Mouse (Mus musculus) embryo, embryonic 10 days (tissue): ENCODE data around the gene Mesd.
"Not testable (repeated sequence)": the region's sequence is repeated elsewhere in the genome, so short reads cannot be mapped to it uniquely, and the experiment has no call there.

Source experiments
- DNase-seq: peaks from one replicate; pipeline ENCODE4 v3.0.0-alpha.2; 2015; ENCODE audit warnings: low spot score

Gene Mesd

DNA sequence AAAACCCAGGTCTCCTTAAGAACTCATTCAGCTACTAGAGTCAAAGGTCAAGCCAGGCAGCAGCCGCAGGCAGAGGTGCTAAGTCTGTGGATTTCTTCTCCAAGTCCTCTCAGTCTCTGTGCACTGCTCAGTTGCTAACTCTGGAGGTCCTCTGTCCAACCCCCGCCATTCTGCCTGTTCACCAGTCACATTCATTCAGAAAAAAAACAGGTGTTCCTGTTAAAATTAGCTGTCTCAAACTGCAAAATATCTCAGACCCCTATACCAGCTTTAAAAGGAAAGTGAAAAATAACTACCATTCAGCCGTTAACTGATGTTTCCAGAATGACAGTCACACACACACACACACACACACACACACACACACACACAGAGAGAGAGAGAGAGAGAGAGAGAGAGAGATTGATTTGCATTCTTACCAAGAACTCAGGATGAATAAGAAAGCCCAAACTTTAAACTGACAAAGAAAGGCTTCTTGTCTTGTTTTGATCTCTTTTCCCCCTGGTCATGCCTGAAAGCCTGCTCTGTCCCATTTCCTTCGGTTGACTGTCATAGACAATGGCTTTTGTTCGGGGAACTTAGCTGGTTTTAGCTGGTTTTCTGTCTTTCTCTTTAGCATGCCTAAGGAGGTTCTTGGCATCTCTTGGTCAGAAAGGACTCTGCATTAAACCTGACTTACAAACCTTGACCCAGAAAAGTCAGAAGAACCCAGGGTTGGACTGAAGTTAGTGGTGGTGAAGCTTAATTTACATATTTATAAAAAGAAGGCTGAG, 5.4 kb upstream of the Mesd start:
- peak; percentile 75 for DNase-seq

DNA sequence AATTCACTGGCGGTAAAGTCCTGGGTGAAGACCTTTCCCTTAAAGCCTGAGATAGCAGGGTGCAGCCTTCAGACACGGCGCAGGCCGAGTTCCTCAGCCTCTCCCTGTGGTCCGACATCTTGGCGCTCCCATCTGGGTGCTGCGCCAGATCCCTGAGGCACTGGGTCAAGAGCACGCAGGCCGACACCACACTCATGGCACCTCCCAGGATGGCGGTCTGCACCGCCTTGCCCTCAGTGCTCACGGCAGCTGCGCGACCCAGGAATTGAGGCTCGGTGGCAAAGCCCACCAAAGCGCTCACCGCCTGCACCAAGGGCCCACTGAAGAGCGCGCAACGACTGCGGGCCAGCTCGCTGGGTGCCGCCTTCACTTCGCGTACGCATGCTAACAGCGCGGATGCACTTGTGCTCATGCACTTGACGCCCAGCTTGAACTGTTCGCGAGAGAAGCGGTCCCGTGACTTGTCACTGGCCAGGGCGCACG, 2.1 kb upstream of the Mesd start:
- peak; percentile 18 for DNase-seq

DNA sequence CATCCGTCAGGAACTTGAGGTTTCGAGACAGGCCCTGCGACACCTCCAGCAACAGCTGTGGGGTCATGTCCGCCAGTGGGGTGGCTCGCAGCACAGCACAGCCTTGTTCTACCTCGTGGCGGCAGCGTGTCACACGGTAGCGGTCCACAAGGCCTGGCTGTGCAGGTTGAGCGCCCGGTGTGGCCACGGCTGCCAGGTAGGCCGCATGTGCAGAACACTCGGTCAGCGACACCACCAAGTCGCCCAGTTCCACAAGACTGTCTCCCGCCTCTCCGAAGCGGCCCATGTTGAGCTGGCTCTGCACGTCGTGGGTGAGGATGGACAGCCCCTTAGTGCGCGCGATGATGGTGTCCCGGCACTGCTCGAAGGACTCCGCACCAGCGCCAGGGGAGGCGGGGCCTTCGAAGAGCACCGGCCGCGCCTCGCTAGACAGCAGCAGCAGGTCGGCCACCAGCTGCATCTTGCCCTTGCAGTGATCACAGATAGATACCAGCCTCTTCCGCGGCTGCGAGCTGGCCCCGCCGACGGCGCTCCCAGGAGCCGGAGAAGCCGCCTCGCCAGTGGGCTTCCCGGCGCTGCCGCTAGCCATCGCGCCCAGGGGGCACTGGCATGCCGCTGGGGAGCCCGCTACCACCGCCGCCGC, 1.5 kb upstream of the Mesd start:
- peak; percentile 74 for DNase-seq

DNA sequence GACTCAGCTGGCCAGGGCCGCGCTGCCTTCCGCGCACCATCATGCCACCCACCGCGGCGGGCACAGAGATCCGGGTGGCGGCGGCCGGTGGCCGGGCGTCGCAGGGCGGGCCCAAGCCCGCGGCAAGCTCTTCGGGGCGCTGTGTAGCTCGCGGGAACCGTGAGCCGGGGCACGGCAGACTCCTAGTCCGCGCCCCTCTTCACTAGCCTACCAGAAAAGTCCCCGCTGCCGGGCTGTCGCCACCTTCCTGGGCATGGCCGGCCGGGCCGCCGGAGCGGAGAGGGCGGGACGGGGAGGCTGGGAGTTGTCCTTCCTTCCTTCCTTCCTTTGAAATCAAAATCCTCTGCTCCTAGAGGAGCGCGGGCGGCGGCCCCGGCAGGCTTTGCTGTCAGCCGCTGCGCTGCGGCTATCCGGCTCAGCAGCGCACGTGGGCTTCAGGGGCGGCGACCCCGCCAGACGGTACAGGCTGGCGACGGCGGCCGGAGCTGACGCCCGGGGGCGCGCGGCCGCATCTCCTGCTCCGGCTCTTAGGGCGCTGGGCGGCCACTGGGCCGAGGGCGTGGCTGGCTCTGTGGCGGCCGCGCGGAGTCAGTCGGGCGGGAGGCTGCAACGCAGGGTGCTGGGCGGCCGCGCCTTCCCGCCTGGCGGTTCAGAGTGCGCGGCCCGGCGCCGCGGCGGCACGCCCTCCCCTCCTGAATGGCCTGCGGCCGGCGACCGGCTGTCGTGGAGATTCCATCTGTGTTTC, 818 bp upstream of the Mesd start:
- peak; percentile 85 for DNase-seq

DNA sequence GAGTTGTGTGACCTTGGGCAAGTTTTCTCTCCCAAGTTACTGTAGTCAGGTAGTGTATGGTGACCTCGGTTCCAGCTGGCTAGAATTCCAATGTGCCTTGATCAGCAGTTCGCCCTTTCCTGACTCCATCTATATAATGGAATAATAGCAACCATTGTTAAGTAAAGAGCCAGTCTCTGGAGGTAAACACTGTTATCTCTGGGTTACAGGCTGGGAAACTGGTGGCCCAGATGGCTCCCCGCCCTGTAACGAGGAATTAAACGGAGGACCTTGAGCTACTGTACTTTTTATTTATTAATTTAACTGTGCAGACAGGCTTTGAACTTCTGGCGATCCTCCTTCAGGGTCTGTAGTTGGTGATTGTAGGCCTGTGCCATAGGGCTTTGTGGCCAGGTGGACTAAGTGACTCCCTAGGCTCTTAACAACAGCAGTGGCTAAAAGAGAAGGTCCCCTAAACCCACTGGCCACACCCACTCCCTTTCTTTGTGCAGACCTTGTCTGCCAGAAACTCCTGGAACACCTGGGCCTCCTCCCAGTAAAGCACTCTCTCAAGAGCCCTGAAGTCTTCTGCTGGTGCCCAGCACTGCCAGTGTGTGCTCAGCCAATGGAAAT, 761 bp downstream of the Mesd start:
- DNase-seq = peak; percentile 10

DNA sequence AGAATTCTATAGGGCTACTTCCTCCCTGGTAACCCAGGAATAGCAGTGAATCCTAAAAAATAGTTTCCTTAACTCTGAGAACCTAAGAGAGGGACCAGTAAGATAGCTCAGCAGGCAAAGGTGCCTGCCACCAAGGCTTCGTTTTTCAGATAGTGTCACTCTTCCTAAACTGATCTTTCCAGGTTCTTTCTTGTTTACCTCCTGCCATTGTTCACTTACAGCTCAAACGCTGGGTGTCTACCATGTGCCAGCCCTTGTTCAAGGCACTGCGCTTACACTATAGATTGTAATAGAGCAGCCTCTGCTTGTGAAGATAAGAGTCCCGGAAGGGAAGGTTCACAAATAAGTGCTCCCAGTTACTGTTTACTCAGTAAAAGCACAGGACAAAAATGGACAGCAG, 1.6 kb downstream of the Mesd start:
- no peak for DNase-seq

DNA sequence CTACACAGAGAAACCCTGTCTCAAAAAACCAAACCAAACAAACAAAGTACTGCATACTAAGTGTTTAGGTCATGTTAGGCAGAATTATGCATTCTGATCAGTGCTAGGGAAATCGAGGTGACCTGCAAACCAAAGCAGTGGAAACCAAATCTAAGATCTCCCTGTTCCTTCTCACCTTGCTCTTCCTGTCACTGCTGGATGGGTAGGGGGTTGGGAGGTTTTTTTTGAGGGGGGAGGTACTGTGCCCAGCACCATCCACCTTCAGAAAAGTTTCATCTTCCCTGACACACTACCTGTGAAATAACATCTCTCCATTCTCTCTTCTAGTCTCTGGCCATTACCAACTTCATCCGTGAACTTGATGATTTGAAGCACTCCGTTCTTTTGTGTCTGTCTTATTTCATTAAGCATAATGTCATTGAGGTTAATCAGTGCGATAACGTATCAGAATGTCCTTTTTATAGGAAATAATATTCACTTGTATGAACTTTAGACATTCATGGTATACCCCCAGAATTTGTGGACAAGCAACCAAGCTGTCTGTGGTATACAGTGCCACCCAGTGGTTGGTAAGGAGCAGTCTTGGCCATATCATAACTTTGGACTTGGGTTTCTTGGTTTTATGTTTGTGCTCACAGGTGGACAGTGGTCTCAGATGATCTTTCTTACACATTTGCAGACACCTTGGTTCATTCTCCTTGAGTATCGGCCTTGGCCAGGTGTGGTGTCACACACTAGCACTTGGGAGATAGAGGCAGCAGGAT, 2.3 kb downstream of the Mesd start:
- DNase-seq = peak; percentile 53

DNA sequence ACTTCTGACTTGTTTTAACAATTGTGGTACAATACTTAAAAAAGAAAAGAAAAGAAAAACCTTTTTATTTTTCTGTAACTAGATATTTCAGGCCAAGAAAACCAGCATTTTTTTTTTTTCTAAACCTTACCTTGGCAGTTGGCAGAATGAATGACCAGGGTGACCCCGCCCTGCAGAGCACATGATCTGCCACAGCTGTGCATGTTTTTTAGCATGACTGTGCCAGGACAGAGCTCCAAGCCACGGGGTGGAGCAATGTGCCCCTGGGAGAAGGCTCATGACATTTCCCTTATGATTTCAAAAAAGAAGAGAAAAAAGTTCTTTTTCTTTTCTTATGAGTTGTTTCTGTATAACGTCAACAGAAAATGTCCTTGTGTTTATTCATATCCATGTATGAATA, 5.1 kb downstream of the Mesd start:
- DNase-seq = no peak

DNA sequence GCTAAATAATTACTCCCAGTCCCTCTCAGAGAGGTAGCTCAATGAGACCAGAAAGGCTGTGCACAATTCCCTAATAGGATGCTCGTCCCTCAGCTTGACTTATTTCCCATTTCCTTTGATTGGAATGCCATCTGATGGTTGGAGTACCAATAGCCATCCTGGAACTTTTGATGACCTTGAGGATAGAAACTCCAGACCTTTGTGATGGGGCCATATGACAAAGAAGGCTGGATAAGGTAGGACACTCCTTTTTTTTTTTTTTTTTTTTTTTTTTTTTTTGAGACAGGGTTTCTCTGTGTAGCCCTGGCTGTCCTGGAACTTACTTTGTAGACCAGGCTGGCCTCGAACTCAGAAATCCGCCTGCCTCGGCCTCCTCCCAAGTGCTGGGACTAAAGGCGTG, 5.7 kb downstream of the Mesd start:
- not testable (repeated sequence) for DNase-seq

DNA sequence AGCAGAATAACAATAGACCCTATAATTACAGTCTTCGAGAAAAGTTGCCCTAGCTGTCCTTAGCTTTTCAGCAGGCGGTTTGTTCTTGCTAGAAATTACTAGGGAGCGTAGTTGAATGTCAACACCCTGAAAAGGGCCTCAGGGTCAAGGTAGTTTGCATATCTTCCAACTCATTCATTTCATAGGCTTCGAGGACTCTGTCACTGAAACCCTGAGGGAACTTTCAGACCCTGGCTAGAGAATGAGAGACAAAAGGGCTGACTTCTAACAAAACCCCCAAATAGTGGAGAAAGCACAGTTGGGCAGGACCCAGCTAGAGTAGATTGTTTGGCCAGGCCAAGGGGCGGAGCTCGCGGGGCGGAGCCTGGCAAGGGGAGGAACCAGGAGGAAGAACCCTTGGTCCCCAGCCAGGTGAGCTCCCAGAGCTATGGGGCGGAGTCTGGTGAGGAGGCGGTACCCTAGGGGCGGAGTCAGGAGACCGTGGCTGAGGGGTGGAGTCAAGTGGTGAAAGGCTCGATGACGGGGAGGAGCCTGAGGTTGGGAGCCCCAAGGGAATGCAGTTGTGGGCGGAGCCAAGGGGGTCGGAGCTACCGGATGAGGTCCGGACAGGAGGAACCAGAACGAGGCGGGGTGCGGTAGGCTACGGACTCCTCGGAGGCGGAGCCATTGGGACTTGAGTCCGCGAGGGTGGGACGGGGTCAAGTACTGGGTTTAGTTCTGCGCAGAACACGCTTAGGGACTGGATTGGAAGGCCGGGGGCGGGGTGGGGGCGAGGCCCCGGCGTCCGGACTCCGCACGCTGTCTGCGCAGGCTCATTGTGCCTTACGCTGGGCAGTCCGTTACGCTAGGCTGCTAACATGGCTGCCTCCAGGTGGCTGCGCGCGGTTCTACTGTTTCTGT, 7.4 kb downstream of the Mesd start:
- peak; percentile 99 for DNase-seq

DNA sequence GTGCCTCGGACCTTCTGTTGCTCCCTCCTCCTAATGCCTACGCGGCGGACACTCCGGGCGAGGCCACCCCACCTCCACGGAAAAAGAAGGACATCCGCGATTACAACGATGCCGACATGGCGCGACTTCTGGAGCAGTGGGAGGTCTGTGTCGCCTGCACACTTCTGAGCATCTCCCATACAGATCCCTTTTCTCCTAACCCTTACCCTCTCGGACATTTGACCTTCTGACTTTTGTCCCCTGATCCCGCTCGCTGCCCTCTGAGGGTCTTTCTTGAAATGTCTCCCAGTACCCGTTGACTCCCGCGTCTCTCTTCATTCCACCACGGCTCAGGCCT, 8.0 kb downstream of the Mesd start:
- peak; percentile 44 for DNase-seq

DNA sequence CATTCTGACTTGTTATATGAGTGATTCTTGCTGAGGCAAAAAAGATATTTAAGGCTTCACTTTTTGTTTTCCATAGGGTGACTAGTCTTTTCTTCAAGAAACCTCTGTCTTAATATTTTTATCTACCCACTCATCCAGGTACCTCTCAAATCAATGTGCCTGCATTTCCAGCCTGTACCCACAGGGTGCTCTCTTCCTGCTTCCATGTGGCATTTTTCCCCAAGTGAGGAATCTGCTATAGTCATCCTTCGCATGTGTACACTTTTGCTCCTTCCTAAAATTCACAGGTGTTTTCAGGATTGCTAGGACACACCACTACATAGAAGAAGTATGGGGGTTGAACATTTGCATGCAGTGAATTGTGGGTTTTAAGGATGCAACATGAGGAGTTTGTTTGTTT, 10.1 kb downstream of the Mesd start:
- DNase-seq = no peak

DNA sequence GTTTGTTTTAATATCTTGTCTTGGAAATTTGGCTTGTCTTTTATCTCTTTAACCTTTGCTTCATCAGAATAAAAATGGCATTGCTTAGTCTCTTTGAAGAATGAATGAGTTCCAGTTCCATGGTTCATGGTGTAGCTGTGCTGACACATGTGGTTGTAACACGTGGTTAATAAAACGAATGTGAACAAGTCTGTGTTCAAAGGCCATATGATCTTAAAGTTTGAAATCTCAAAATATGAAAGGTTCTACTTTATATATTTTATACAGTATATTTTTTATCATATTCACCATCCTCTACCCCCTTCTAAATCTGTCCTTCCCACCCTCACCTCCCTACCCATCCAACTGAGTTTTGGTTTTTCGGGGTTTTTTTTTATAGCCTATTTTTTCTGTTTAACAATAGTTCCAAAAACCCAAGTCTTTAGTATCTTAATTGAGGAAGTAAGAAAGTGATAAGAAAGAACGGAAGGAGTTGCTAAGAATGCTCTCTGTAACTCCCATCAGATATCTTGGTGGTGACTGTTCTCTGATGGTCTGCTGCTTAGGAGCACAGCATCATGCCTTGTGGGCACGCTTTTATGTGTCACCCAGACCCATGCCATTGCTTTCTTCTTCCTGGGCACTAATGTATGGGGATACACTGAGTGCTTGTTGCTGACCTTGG, 11.9 kb downstream of the Mesd start:
- no peak for DNase-seq

DNA sequence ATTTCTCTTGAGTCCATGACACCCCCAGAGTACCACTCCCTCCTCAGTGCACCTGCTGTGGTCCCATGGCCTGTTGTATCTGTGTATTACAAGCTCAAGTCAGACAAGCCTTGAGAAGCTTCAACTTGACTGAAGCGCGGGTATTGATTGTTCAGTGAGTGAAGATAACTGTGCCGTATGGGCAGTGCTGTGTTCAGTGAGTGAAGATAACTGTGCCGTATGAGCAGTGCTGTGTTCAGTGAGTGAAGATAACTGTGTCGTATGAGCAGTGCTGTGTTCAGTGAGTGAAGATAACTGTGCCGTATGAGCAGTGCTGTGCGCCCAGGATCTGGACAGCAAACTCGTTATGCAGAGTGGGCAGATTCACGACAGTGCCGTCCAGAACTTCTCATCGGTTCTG, 14.0 kb downstream of the Mesd start:
- DNase-seq = no peak

DNA sequence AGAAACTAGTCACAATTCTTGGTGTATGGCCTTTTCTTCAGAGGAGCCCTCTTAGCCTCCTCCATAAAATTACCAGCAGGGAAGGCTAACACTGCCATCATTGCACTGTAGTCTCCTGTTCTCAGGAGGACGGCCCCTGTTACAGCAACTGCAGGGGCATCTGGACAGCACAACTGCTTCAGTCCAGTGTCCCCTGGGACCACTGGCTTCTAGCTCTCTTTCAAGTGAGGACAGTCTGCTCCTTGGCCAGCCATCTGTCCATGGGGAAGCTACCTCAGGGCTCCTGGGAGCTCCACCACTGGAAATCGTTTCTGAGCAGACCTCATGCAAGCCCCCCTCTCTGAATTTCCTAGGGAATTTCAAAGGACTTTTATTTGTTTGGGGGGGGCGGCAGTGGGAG, 16.3 kb downstream of the Mesd start:
- no peak for DNase-seq

DNA sequence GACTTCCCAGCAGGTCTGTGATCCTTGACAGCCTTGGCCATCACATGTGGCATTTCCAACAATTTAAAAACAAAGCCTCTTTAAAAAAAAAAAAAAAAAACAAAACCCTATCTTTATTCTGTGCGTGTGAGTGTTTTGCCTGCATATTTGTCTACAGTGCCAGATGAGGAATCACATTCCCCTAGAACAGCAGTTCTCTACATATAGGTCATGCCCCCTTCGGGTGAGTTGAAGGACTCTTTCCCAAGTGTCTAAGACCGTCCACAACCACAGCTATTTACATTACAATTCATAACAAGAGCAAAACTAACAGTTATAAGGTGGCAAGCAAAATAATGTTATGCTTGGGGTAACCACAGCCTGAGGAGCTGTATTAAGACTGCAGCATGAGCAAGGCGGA, 17.2 kb downstream of the Mesd start:
- no peak for DNase-seq

DNA sequence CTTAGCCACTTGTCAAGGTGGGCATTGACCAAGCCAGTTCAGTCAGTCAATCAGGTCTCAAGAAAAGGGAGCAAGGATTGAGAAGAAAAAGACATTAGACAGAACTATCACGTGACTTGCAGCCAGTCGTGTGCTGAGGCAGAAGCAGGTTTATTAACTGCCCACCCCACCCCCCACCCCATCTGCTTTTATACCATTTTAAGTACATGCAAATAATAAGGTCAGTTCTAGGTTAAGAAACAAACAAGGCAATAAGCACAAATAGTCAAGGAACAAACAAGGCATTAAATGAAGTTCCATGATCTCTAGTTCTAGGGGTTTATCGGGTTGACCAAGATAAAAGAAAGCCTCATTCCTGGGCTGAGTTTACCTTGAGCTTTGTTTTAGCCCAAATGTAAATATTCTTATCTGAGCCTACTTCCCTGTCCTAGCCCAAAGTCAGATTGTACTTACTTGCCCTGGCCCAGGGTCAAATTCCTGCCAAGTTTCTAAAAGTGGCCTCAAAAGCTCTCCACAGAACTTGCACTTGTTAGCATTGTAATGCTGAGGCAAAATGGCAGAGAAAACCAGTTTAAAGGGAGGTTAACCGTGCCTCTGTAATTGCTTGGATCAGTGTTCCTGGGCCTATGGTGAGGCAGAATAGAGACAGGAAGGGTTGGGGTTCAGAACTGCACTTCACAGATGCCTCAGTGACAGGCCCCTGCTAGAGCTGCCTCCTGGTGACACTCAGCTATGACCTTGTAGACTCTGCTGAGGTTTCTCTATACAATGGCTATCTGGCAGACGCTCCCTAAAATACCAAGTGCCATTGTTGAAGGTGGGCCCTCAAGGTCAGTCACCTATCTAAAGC, 18.3 kb downstream of the Mesd start:
- DNase-seq = no peak

DNA sequence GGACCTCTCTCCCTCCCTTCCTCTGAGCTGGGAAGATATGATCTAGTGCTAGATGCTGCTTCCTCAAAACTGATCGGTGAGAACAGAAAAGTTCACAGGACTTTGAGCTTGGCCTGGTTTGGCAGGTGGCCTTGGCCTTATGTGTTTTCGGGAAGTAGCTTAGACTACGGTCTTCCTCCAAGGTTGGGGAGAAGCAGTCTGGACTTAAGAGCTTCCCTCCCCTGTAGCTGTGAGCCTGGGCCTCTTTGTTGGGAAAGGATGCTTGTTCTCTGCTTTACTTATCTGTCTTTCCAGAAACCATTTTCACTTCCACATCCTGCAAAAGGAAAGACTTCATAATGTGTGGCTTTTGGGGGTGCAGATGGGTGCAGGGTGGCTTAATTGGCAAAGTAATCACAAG, 20.6 kb downstream of the Mesd start:
- no peak for DNase-seq

DNA sequence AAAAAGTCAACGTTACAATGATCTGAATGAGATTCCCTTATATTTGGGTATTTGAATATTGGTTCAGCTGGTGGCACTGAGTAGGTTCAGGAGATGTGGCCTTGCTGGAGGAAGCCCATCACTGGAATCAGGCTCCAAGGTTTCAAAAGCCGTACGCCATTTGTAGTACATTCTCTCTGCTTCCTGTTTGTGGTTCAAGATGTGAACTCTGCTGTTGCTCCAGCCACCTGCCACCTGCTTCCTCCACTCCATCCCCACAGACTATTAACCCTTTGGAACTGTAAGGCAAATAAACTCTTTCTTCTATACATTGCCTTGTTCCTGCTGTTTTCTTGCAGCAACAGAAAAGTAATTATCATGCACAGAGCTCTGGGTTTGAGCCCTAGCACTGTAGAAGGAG, 27.6 kb downstream of the Mesd start:
- DNase-seq = no peak
